Mouse (Mus musculus) lung, adult 2 months (tissue): ENCODE results near the gene Ipcef1.
"Not testable (repeated sequence)": the region's sequence is repeated elsewhere in the genome, so short reads cannot be mapped to it uniquely, and the experiment has no call there.

Source experiments
- CTCF ChIP-seq: fragments of 200-500 bp; IDR thresholded peaks from 2 replicates; pipeline ENCODE4 v1.5.1; 2011; ENCODE audit warnings: mild to moderate bottlenecking, low read length, control low read depth; ENCODE audit not compliant: insufficient read depth
- POLR2A ChIP-seq: fragments of 200-500 bp; IDR thresholded peaks from 2 replicates; pipeline ENCODE4 v1.6.1; 2011; ENCODE audit warnings: low read depth, mild to moderate bottlenecking, control low read depth, low read length, borderline replicate concordance; ENCODE audit errors: extremely low read depth

DNA sequence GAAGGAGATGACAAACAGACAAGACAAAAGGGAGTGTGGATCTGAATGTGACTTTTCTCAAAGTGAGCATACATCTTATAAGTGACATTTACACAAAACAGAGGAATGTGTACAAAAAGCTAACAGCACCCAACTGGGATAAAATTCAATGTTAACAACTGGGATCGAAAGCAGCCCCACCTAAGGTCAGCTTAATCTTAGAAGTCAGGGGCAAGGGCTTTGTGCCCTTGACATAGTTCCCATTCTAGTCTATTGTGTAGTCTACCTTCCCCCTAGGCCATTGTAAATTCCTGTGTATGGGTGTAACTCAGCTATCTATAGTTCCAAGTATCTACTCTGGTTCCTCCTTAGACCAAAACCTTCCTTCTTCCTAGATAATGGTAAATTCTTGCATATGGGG, 170.2 kb downstream of the Ipcef1 start:
- TF ChIP-seq POLR2A, CTCF: not testable (repeated sequence)
